Mouse (Mus musculus): ENCODE measurements at regions not wholly inside any gene's neighbourhood (a gene's known extent, or its start where the extent isn't known, plus 50 kb on each side); places are given as distances from the start of the nearest gene placed in this dataset.

DNA sequence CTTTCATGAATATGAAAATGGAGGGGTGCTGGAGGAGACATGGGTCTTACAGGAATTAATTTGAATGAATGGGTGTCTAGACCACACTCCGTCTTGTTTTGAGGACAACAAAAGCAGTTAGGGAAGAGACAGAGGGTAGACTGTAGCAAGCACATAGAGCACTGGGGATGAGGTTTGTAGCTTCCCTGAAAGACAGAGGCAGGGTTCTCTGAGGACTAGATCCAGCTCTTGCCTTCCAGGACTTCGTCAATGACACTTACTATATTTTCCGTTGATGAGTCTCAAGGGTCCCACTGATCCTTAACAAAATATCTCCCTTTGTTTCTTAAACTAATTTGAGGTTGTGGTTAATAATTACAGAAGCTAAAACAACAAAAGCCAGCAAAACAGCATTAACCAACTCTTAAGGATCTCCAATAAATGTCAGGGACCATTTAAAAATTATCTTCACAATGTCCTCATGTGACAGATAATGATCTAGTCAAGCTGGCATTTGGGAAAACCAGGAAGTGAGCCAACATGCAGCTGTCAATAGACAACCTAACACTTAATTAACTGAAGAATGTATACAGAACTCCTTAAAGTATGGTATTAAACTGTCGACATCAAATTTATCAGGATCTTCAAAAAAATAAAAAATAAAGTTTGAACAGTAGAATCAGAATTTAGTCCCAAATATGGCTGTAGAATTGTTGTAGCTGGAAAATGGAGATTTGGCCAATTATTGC, 531.6 kb upstream of the C030005K15Rik start:
- TF ChIP-seq POLR2A (IDR thresholded peaks at IDR 0.05; ENCODE audit: low read depth, low read length) (no peak), CTCF (IDR thresholded peaks at IDR 0.05; ENCODE audit: borderline replicate concordance, insufficient read depth, low read length) (no peak)

Data from embryonic fibroblast, embryonic 13.5 days (primary cell).